Mouse (Mus musculus): ENCODE results near the gene Baiap2. TPM values are rescaled to one million over a fixed set of nuclear protein-coding genes. Genes with fewer than 3 reads are reported as not detected.

Baiap2 gene
- polyA plus RNA-seq, 1 experiment = 151 TPM

GRCm38 (mm10) chr11:120040440-120040839 is 97.9 kb downstream of the Baiap2 start:
- TF ChIP-seq POLR2A (IDR thresholded peaks at IDR 0.05; ENCODE audit: control insufficient read depth, low read depth, low read length) (no peak), CTCF (IDR thresholded peaks at IDR 0.05; ENCODE audit: control insufficient read depth, insufficient read depth, insufficient replicate concordance, low read depth, low read length) (no peak)
- H3K4me1 ChIP-seq (ENCODE audit: control insufficient read depth, insufficient read depth, low read length) = no peaks in the 10 kb centered on the region; the same call in 1 of the 2 replicates
- H3K27me3 ChIP-seq (ENCODE audit: control insufficient read depth, insufficient read depth, low read length) = no peaks in the 10 kb centered on the region
- H3K27ac ChIP-seq (ENCODE audit: control insufficient read depth, insufficient read depth, low read depth, low read length) = no peak overlapping the region
- no peaks in the 10 kb centered on the region for H3K36me3 ChIP-seq (ENCODE audit: control insufficient read depth, insufficient read depth, low read length)
- H3K4me3 ChIP-seq (ENCODE audit: control insufficient read depth, low read depth, low read length) = no peak overlapping the region

GRCm38 (mm10) chr11:120041191-120042123 is 98.9 kb downstream of the Baiap2 start:
- peaks cover 2% of the 10 kb centered on the region; the same call in 1 of the 2 replicates for H3K27me3 ChIP-seq (ENCODE audit: control insufficient read depth, insufficient read depth, low read length)
- H3K4me1 ChIP-seq (ENCODE audit: control insufficient read depth, insufficient read depth, low read length) = peaks cover 3% of the 10 kb centered on the region
- H3K36me3 ChIP-seq (ENCODE audit: control insufficient read depth, insufficient read depth, low read length) = no peaks in the 10 kb centered on the region
- TF ChIP-seq POLR2A (IDR thresholded peaks at IDR 0.05; ENCODE audit: control insufficient read depth, low read depth, low read length) (no peak), CTCF (IDR thresholded peaks at IDR 0.05; ENCODE audit: control insufficient read depth, insufficient read depth, insufficient replicate concordance, low read depth, low read length) (no peak)
- H3K4me3 ChIP-seq (ENCODE audit: control insufficient read depth, low read depth, low read length) = no peak overlapping the region
- no peak overlapping the region for H3K27ac ChIP-seq (ENCODE audit: control insufficient read depth, insufficient read depth, low read depth, low read length)

- H3K4me3 ChIP-seq (ENCODE audit: control insufficient read depth, low read depth, low read length) = no peak overlapping the region
- peaks cover 3% of the 10 kb centered on the region; the same call in 1 of the 2 replicates for H3K27me3 ChIP-seq (ENCODE audit: control insufficient read depth, insufficient read depth, low read length)
- peaks cover 7% of the 10 kb centered on the region for H3K4me1 ChIP-seq (ENCODE audit: control insufficient read depth, insufficient read depth, low read length)
- H3K36me3 ChIP-seq (ENCODE audit: control insufficient read depth, insufficient read depth, low read length) = no peaks in the 10 kb centered on the region
- H3K27ac ChIP-seq (ENCODE audit: control insufficient read depth, insufficient read depth, low read depth, low read length) = no peak overlapping the region
- no peak for TF ChIP-seq POLR2A (IDR thresholded peaks at IDR 0.05; ENCODE audit: control insufficient read depth, low read depth, low read length)
- no peak for TF ChIP-seq CTCF (IDR thresholded peaks at IDR 0.05; ENCODE audit: control insufficient read depth, insufficient read depth, insufficient replicate concordance, low read depth, low read length)
Measured at GRCm38 (mm10) chr11:120042141-120042838, 99.7 kb downstream of the Baiap2 start.

- TF ChIP-seq POLR2A (IDR thresholded peaks at IDR 0.05; ENCODE audit: control insufficient read depth, low read depth, low read length) (no peak), CTCF (IDR thresholded peaks at IDR 0.05; ENCODE audit: control insufficient read depth, insufficient read depth, insufficient replicate concordance, low read depth, low read length) (no peak)
- peaks cover 7% of the 10 kb centered on the region for H3K4me1 ChIP-seq (ENCODE audit: control insufficient read depth, insufficient read depth, low read length)
- H3K36me3 ChIP-seq (ENCODE audit: control insufficient read depth, insufficient read depth, low read length) = no peaks in the 10 kb centered on the region
- H3K27me3 ChIP-seq (ENCODE audit: control insufficient read depth, insufficient read depth, low read length) = peaks cover 3% of the 10 kb centered on the region; the same call in 1 of the 2 replicates
- H3K27ac ChIP-seq (ENCODE audit: control insufficient read depth, insufficient read depth, low read depth, low read length) = no peak overlapping the region
- no peak overlapping the region for H3K4me3 ChIP-seq (ENCODE audit: control insufficient read depth, low read depth, low read length)
Measured at GRCm38 (mm10) chr11:120045341-120045740, 102.8 kb downstream of the Baiap2 start.

GRCm38 (mm10) chr11:120045839-120046552 is 103.4 kb downstream of the Baiap2 start:
- H3K27me3 ChIP-seq (ENCODE audit: control insufficient read depth, insufficient read depth, low read length) = peaks cover 3% of the 10 kb centered on the region; the same call in 1 of the 2 replicates
- H3K4me1 ChIP-seq (ENCODE audit: control insufficient read depth, insufficient read depth, low read length) = peaks cover 7% of the 10 kb centered on the region

GRCm38 (mm10) chr11:120046553-120047191 is 104.1 kb downstream of the Baiap2 start, which contains the start of gene Aatk:
TSS of gene Aatk (minus strand) at chr11:120047167.
- H3K27me3 ChIP-seq (ENCODE audit: control insufficient read depth, insufficient read depth, low read length) = peaks cover 3% of the 10 kb centered on the region; the same call in 1 of the 2 replicates
- peaks cover 7% of the 10 kb centered on the region for H3K4me1 ChIP-seq (ENCODE audit: control insufficient read depth, insufficient read depth, low read length)
- H3K36me3 ChIP-seq (ENCODE audit: control insufficient read depth, insufficient read depth, low read length) = no peaks in the 10 kb centered on the region
- TF ChIP-seq POLR2A (IDR thresholded peaks at IDR 0.05; ENCODE audit: control insufficient read depth, low read depth, low read length) (no peak), CTCF (IDR thresholded peaks at IDR 0.05; ENCODE audit: control insufficient read depth, insufficient read depth, insufficient replicate concordance, low read depth, low read length) (no peak)
- peak within 1 kb of the TSS; percentile 53 for H3K4me3 ChIP-seq (ENCODE audit: control insufficient read depth, low read depth, low read length)
- H3K27ac ChIP-seq (ENCODE audit: control insufficient read depth, insufficient read depth, low read depth, low read length) = no peak within 1 kb of the TSS

More at GRCm38 (mm10) chr11:120045839-120046552, 103.4 kb downstream of the Baiap2 start:
- Histone ChIP-seq H3K27ac (ENCODE audit: control insufficient read depth, insufficient read depth, low read depth, low read length) (no peak overlapping the region), H3K36me3 (ENCODE audit: control insufficient read depth, insufficient read depth, low read length) (no peaks in the 10 kb centered on the region), H3K4me3 (ENCODE audit: control insufficient read depth, low read depth, low read length) (peak overlapping the region; percentile 53; the same call in 1 of the 2 replicates)
- TF ChIP-seq POLR2A (IDR thresholded peaks at IDR 0.05; ENCODE audit: control insufficient read depth, low read depth, low read length) (no peak), CTCF (IDR thresholded peaks at IDR 0.05; ENCODE audit: control insufficient read depth, insufficient read depth, insufficient replicate concordance, low read depth, low read length) (no peak)

Data from testis, adult 2 months (tissue).